Mouse (Mus musculus) neutrophil, adult 5-6 weeks (primary cell): ENCODE data around the gene Rnf168. TPM values are rescaled to one million over a fixed set of nuclear protein-coding genes. Genes with fewer than 3 reads are reported as not detected.
"Not testable (repeated sequence)": the region's sequence is repeated elsewhere in the genome, so short reads cannot be mapped to it uniquely, and the experiment has no call there.

ENCODE experiments used
- ATAC-seq: fragments of 151-379, 151-347 bp; 2 replicates; pipeline ENCODE4 v1.8.0; 2017; ENCODE audit warnings: mild to moderate bottlenecking, moderate TSS enrichment; ENCODE audit not compliant: insufficient number of reproducible peaks, poor library complexity, low FRiP score, severe bottlenecking; ENCODE audit errors: extremely low read depth
- total RNA-seq: library from RNA; stranded (forward); fragments of 200-1000 nt; gene quantifications from 2 replicates; pipeline ENCODE4 v1.2.3, GENCODE M21; 2017

Gene Rnf168
- 18.4 and 22.1 TPM in 2 replicates for total RNA-seq

DNA sequence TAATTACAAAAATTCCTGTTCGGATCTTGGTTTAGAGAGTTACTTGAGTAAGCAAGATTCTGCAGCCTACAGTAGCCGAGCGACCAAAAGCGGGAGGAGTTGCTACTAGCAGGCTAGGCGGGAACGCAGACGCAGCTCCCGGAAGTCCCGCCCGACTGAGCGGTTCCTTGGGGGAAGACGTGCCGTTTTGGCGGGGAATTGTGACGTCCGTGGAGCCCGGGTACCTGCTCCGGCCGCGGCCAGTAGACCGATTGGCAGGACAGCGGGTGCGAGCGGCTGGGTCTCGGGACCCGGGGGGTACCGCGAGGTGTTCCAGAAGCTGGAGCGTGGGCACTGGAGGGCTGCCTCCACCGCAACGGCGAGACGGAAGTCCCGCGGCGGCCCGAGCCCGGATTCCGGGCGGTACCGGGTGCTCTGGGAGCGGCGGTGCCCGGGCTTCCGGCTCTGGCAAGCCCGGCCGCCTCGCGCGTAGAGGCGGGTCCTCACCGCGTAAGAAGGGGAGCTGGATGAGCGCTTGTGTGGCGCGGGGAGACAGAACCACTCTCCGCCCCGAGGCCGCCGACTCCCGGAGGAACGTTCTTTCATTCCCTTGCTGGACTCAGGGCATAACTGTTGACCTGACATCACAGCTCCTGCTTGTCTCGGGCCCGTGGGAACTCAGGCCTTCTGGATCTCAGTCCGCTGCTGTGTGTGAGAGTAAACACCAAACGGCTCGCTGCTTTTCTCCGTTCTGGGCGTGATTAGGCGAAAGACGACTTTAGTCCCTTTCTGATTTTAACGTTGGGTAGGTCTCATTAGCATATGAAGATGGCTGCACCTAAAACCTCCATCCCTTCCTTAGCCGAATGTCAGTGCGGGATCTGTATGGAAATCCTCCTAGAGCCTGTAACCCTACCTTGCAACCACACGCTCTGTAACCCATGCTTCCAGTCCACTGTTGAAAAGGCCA is at the start of gene Rnf168:
Gene Rnf168, plus strand, starts transcription at position 152 of the 949 bp plus-strand sequence.
- ATAC-seq, result peak; percentile 66

GRCm38 (mm10) chr16:32232050-32232449 is 45.2 kb upstream of the Rnf168 start:
- not testable (repeated sequence) for ATAC-seq

GRCm38 (mm10) chr16:32237930-32238680 is 39.2 kb upstream of the Rnf168 start:
- ATAC-seq, result no peak

GRCm38 (mm10) chr16:32239428-32240312 is 37.6 kb upstream of the Rnf168 start:
- no peak for ATAC-seq

DNA sequence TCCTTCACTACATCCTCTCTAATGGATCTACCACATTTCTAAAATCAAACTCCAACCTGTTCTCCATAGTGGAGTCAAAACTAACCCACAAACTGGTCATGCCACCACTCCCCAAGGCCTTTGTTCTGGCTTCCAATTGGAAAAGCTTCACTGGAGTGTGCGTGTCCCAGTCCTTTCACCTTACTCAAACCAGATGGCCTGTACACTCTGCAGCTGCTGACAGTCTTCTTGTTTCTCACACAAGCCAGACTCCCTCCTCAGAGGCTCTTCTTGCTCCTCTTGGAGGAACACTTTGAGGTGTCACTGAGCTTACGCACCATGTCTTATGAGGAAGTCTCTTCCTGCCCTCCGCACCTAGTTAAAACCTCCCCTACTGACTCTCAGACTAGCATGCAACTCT is 33.4 kb upstream of the Rnf168 start:
- no peak for ATAC-seq

GRCm38 (mm10) chr16:32246351-32246791 is 30.9 kb upstream of the Rnf168 start:
- ATAC-seq, result no peak; the same call in 1 of the 2 replicates

DNA sequence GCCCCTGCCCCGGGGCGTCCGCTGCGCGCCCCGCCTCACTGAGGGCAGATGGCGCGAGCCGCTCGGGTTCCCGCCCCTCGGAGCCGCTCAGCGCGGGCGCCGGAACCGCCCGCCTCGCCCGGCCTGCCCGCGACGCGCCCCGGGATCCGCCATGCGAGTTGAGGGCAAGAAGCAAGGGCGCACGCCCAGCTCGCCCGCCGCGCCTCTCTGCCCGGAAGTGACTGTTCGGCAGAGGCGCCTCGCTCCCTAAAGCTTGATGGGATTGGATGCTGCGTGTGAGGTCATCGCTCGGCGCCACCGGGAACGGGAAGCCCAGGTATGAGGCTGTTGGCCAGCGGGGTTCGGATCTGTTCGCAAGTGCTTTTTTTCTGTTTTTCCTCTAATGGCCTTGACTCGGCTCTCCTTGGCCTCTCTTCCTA is 30.3 kb upstream of the Rnf168 start, which contains the start of the genes Fbxo45 and Wdr53:
Gene Fbxo45, minus strand, starts transcription at position 207 of the 419 bp plus-strand sequence.
Gene Wdr53, plus strand, starts transcription at position 276 of the 419 bp plus-strand sequence.
- peak; percentile 99 for ATAC-seq

GRCm38 (mm10) chr16:32264225-32264624 is 13.0 kb upstream of the Rnf168 start:
- ATAC-seq, result not testable (repeated sequence)

DNA sequence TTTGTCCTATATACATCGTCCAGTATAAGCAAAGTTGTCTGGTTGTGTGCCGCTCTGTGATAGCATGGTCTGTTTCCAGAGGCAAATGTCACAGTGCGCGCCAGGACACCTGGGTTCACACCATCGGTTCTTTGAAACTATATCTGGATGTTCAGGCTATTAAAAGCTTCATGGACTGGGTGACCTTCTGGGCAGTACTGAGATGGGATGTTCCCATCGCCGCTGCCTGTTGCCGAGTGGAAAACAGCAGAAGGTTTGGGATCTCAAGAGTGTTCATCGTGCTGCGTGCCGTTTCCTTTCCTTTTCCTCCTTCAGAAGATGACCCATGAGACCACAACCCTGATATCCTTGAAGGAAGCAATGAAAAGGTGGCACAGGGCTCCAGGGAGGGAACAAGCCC is 6.0 kb upstream of the Rnf168 start, which contains the start of gene Smco1:
Gene Smco1, plus strand, starts transcription at position 178 of the 400 bp plus-strand sequence.
- no peak for ATAC-seq

- no peak for ATAC-seq
Measured at GRCm38 (mm10) chr16:32273338-32273737, 3.9 kb upstream of the Rnf168 start.

GRCm38 (mm10) chr16:32275041-32275440 is 2.2 kb upstream of the Rnf168 start:
- no peak for ATAC-seq

DNA sequence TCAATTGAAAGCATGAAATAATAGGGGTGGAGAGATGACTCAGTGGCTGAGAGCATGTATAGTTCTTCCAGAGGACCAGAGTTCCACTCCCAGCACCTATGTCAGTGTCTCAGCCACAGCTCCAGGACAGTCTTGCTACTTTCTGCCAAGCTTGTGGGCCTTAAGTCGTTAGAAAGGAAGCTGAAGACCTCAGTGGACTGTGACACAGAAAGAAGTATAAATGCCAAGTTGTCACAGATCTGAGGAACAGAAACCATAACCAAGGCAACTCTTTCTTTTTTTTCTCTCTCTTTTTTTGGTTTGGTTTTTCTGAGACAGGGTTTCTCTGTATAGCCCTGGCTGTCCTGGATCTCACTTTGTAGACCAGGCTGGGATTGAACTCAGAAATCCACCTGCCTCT is 1.4 kb upstream of the Rnf168 start:
- no peak for ATAC-seq

DNA sequence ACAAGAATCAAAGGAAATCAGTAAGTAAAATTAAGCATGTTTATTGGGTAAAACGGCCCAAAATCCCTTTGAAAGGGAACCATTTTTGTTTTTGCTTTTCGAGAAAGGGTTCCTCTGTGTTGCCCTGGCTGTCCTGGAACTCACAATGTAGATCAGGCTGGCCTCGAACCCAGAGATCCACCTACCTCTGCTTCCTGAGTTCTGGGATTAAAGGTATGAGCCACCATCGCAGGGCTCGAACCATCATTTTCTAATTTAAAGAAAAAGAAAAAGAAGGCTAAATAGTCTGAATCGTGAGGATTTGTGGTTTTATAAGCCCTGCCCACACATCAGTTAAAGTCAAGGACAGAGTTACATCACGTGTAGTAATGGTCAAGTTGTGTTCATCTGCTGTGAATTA is 1.1 kb downstream of the Rnf168 start:
- ATAC-seq, result no peak

DNA sequence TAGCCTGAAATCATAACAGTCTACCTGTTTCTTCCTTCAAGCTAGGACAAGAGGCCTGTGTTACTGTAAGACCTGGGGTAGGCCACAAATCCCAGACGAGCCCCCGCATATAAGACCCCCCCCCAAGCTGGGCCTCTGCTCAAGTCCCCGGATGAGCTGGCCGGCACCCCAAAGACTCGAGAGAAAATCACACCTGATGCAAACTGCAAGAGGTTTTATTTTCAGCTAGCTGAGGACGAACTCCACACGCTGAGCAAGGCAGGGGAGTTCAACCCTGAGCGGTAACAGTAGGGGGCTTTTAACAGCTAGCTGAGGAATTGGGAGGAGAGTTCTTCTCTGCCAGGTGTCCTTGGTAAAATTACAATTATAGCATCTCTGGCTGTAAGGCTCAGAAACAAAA is 3.0 kb downstream of the Rnf168 start:
- no peak for ATAC-seq

GRCm38 (mm10) chr16:32282608-32283007 is 5.3 kb downstream of the Rnf168 start:
- no peak for ATAC-seq

GRCm38 (mm10) chr16:32291821-32292220 is 14.6 kb downstream of the Rnf168 start:
- ATAC-seq, result no peak

DNA sequence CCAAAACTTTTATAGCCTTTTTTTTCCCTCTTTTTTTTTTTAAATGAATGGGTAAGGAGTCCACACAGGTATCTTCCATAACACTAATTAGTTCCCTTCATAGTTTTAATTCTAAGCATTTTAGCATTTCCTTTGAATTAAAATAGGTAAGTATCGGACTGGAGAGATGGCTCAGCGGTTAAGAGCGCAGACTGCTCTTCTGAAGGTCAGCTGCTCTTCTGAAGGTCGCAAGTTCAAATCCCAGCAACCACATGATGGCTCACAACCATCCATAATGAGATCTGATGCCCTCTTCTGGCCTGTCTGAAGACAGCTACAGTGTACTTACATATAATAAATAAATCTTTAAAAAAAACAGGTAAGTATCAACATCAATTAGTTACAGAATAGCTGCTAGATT is 22.4 kb downstream of the Rnf168 start:
- not testable (repeated sequence) for ATAC-seq

GRCm38 (mm10) chr16:32303046-32303445 is 25.8 kb downstream of the Rnf168 start:
- ATAC-seq, result no peak

DNA sequence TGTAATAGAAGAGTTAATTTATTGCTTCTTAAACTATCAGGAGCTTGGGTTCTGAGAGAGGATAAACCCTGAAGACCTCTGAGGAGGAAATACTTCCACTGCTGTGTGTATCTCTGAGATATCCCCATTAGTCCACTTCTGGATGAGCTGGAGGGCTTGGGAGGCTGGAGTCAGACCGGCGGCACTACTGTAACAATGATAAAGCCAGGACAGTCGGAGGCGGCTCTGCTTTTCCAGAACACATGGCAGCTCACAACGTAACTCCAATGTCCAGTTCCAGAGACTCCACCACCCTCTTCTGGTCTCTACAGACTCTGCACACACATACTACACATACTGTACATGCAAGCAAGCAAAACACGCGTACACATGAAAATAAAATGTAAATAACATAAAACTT is 26.6 kb downstream of the Rnf168 start:
- ATAC-seq, result no peak
